Mouse (Mus musculus) stomach, embryonic 14.5 days (tissue): ENCODE results near the gene Asz1. TPM values are rescaled to one million over a fixed set of nuclear protein-coding genes. Genes with fewer than 3 reads are reported as not detected.

Experiments
- ATAC-seq: fragments of 200-750 bp; cut with Nextera tagmentation; 2 replicates; pipeline ENCODE4 v1.8.0; 2017; ENCODE audit warnings: low read depth, moderate TSS enrichment; ENCODE audit not compliant: insufficient number of reproducible peaks, insufficient read depth, low FRiP score
- H3K27ac ChIP-seq: fragments of 300-500 bp; sonication (generic); 2 replicates; pipeline ENCODE4 v1.5.1; 2014; ENCODE audit warnings: mild to moderate bottlenecking, low read length, moderate library complexity, mixed read lengths
- H3K27me3 ChIP-seq: fragments of 300-500 bp; sonication (generic); 2 replicates; pipeline ENCODE4 v1.6.1; 2014; ENCODE audit warnings: low read length, control low read depth, mixed read lengths; ENCODE audit not compliant: control insufficient read depth, insufficient read depth
- H3K36me3 ChIP-seq: fragments of 300-500 bp; sonication (generic); 2 replicates; pipeline ENCODE4 v1.6.1; 2014; ENCODE audit warnings: mild to moderate bottlenecking, control low read depth, low read length, moderate library complexity, mixed read lengths; ENCODE audit not compliant: control insufficient read depth, insufficient read depth
- H3K4me1 ChIP-seq: fragments of 300-500 bp; sonication (generic); 2 replicates; pipeline ENCODE4 v1.6.1; 2014; ENCODE audit warnings: low read length, control low read depth, mixed read lengths; ENCODE audit not compliant: control insufficient read depth, insufficient read depth
- H3K4me2 ChIP-seq: fragments of 300-500 bp; sonication (generic); replicated peaks from 2 replicates; pipeline ENCODE4 v1.6.1; 2014; ENCODE audit warnings: low read depth, low read length, control low read depth
- H3K4me3 ChIP-seq: fragments of 300-500 bp; sonication (generic); 2 replicates; pipeline ENCODE4 v1.5.1; 2014; ENCODE audit warnings: low read depth, low read length, control low read depth
- H3K9ac ChIP-seq: fragments of 300-500 bp; sonication (generic); replicated peaks from 2 replicates; pipeline ENCODE4 v1.6.1; 2014; ENCODE audit warnings: low read depth, mild to moderate bottlenecking, control low read depth, low read length, moderate library complexity, mixed read lengths
- H3K9me3 ChIP-seq: fragments of 300-500 bp; sonication (generic); 2 replicates; pipeline ENCODE4 v1.6.1; 2016; ENCODE audit warnings: low read depth, low read length, control low read depth; ENCODE audit not compliant: control insufficient read depth
- WGBS: fragments of 180-500 bp; shearing (Covaris S2); extraction: QIAGEN DNeasy Blood & Tissue Kit; methylation state at CpG from one replicate; pipeline ENCODE4 v1.1.7; 2014; 5-methylcytosine and 5-hydroxymethylcytosine counted together
- polyA plus RNA-seq: library from polyadenylated mRNA; unstranded; fragments of >200 nt; fragmentation: Nextera tagmentation; extraction: Ambion mirVana; gene quantifications from 2 replicates; pipeline ENCODE4 v1.2.1, GENCODE M21; 2014

Gene Asz1
- polyA plus RNA-seq, 1 experiment from 2014 or later: 0.14 TPM

DNA sequence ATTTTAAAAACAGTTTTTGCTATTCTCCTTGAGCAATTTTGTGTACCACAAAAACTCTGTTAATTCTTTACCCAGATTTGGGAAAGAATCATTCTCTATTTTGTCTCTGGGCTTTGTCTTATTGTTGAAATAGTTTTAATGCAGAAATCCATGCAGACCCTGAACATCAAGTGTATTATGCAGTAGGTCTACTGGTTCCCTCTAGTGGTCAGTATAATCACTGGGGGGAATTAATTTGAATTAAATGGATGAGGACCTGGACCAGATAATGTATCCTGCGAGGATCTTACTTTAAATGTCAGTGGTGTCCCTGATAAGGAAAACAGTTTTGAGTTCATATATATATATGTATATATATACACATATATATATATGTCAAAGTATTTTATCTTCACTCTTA, 30.2 kb downstream of the Asz1 start:
- no peaks in the 10 kb centered on the region for H3K4me1 ChIP-seq
- ATAC-seq: no peak
- H3K27me3 ChIP-seq: no peaks in the 10 kb centered on the region
- no peak overlapping the region for H3K4me2 ChIP-seq
- H3K4me3 ChIP-seq: no peak overlapping the region
- H3K27ac ChIP-seq: no peak overlapping the region
- no peak overlapping the region for H3K9ac ChIP-seq
- H3K36me3 ChIP-seq: no peaks in the 10 kb centered on the region
- H3K9me3 ChIP-seq: no peaks in the 10 kb centered on the region
- 27% methylated on average over 1 of the region's 1 CpGs for WGBS

DNA sequence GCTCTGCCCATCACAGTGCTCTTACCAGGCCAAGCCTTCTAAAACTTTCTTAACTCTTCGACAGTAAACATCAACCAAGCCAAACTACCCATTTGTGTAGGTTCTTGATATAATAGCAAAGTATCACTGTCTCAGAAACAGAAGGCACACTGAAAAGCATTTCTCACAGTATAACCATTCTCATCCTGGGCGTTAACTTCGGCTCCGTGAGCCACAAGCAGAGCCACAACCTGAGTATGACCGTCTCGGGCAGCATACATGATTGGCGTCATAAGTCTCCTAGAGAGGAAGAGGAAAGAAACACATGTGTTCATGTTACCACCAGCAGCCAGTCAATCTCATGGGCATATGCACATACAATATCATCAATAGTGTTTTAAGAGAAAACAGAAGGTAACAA, 31.9 kb downstream of the Asz1 start:
- no peak overlapping the region for H3K4me2 ChIP-seq
- no peak overlapping the region for H3K27ac ChIP-seq
- H3K9me3 ChIP-seq: no peaks in the 10 kb centered on the region
- H3K36me3 ChIP-seq: no peaks in the 10 kb centered on the region
- 74% methylated on average over 7 of the region's 7 CpGs for WGBS
- no peak overlapping the region for H3K4me3 ChIP-seq
- no peak overlapping the region for H3K9ac ChIP-seq
- no peaks in the 10 kb centered on the region for H3K4me1 ChIP-seq
- no peak for ATAC-seq
- no peaks in the 10 kb centered on the region for H3K27me3 ChIP-seq

DNA sequence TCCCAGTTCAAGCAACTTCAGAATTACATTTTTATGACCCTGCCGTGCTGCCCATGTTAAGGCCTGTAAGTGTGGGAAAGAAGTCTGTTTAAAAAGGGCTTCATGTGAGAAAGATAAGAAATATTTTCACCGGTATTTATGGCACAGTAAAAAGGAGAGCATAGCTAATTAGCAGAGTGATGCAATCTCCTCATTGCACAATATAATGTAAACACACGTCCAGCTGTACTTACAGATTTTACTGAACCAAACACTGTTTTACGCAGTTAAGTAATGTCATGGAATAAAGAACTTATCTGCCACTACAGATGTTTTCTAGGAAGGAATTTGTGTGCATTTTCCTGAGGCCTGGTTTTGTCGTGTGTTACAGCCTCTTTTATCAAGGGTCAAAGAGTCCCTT, 32.3 kb downstream of the Asz1 start:
- H3K9ac ChIP-seq: no peak overlapping the region
- no peaks in the 10 kb centered on the region for H3K36me3 ChIP-seq
- no peak overlapping the region for H3K27ac ChIP-seq
- no peak overlapping the region for H3K4me2 ChIP-seq
- H3K4me3 ChIP-seq: no peak overlapping the region
- no peaks in the 10 kb centered on the region for H3K9me3 ChIP-seq
- H3K4me1 ChIP-seq: no peaks in the 10 kb centered on the region
- WGBS: 27% methylated on average over 5 of the region's 5 CpGs
- H3K27me3 ChIP-seq: no peaks in the 10 kb centered on the region
- no peak for ATAC-seq

DNA sequence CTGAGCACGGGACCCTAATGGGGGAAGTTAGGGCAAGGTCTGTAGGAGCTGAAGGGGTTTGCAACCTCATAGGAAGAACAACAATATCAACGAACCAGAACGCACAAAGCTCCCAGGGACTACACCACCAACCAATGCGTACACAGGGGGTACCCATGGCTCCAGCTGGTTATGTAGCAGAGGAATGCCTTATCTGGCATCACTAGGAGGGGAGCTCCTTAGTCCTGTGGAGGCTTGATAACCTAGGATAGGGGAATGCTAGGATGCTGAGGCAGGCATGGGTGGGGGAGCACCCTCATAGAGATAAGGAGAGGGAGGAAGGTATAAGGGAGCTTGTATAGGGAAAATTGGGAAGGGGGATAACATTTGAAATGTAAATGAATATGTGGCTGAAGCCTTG, 51.0 kb downstream of the Asz1 start:
- Histone ChIP-seq H3K9me3 (no peaks in the 10 kb centered on the region), H3K9ac (no peak overlapping the region), H3K36me3 (no peaks in the 10 kb centered on the region), H3K4me3 (no peak overlapping the region), H3K27me3 (no peaks in the 10 kb centered on the region), H3K4me2 (no peak overlapping the region), H3K4me1 (no peaks in the 10 kb centered on the region), H3K27ac (no peak overlapping the region)
- no peak for ATAC-seq
- 87% methylated on average over 4 of the region's 4 CpGs for WGBS

DNA sequence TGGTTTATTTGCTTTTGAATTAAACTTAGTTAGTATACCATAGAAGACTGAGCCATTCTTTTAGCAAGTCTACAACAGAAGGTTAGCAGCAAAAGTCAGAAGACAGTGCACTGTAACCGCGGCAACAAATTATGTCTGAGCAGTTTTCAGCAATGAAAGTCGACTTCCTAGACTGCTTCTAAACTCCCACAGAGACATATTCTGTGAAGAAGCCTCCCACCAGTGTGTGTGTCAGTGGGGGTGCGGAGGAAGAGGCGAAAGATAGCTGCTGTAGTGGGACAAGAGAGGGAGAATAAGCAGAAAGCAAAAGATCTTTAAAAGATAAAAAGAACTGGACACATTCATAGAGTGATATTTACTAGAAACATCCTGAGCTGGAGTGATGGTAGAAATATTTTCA, 57.2 kb downstream of the Asz1 start:
- Histone ChIP-seq H3K27ac (no peak overlapping the region), H3K9me3 (no peaks in the 10 kb centered on the region), H3K4me3 (no peak overlapping the region), H3K36me3 (no peaks in the 10 kb centered on the region), H3K4me1 (no peaks in the 10 kb centered on the region), H3K4me2 (no peak overlapping the region), H3K9ac (no peak overlapping the region), H3K27me3 (no peaks in the 10 kb centered on the region)
- no peak for ATAC-seq
- 75% methylated on average over 5 of the region's 5 CpGs for WGBS

DNA sequence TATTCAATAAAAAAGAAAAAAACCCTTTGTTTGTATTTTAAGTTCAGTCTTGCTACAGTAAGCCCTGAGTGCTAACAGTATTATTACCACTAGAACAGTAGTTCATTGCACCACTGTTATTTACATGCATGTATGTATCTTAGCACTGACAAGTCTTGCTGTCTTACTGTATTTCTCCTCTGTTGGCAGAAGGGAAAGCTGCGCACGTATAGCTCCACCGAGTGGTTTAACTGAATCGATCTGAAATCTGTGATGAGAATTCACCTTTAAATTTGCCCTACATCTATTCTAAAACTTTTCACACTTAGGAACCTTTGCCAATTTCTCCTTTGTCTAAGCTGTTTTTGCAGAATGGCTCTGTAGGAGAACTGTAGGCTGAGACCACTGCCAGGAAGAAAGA, 64.6 kb downstream of the Asz1 start:
- no peaks in the 10 kb centered on the region for H3K27me3 ChIP-seq
- no peaks in the 10 kb centered on the region for H3K9me3 ChIP-seq
- H3K27ac ChIP-seq: no peak overlapping the region
- no peak overlapping the region for H3K4me2 ChIP-seq
- H3K36me3 ChIP-seq: no peaks in the 10 kb centered on the region
- H3K9ac ChIP-seq: no peak overlapping the region
- H3K4me3 ChIP-seq: no peak overlapping the region
- no peak for ATAC-seq
- H3K4me1 ChIP-seq: no peaks in the 10 kb centered on the region
- 78% methylated on average over 4 of the region's 4 CpGs for WGBS

DNA sequence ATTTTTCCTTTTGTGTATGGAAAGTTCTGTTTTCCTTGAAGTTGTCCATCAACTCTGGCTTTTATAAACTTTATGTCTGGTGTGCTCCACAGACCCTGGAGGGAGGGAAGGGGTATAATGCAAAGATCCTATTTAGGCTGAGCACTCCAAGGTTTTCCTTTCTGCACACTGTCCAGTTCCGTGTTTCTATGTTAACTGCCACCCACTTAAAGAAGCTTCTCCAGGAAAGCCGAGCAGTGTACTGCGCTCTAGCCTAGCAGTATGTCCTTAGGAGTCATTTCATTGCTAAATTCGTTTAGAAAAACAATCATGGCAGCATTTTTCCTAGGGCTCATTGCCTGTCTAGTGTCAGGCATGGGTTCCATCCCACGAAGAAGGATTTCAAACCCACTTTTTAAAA, 65.7 kb downstream of the Asz1 start:
- H3K9ac ChIP-seq: no peak overlapping the region
- no peaks in the 10 kb centered on the region for H3K9me3 ChIP-seq
- WGBS: 77% methylated on average over 5 of the region's 5 CpGs
- no peak for ATAC-seq
- no peak overlapping the region for H3K27ac ChIP-seq
- no peaks in the 10 kb centered on the region for H3K36me3 ChIP-seq
- no peak overlapping the region for H3K4me2 ChIP-seq
- no peaks in the 10 kb centered on the region for H3K4me1 ChIP-seq
- no peaks in the 10 kb centered on the region for H3K27me3 ChIP-seq
- no peak overlapping the region for H3K4me3 ChIP-seq

DNA sequence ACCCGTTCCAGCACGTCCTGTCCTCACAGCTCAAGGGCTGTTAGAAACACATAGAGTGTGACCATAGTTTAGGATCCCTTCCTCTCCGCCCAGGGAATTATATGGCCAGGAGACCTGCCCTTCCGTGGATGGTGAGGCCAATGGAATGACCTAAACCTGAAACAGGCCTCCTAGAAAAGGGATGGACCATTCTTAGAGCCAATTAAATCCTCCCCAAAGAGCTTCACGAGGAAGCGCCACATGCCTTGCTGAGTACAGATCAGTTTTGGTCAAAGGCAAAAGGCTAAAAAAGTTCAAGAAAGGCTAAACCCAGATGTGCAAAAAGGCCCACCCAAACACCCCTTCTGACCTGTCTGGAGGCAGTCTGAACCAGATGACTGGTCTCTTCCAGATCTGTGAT, 76.6 kb downstream of the Asz1 start:
- Histone ChIP-seq H3K4me1 (peaks cover 8% of the 10 kb centered on the region), H3K27me3 (peaks cover 17% of the 10 kb centered on the region), H3K9ac (no peak overlapping the region), H3K27ac (no peak overlapping the region), H3K36me3 (no peaks in the 10 kb centered on the region), H3K9me3 (no peaks in the 10 kb centered on the region), H3K4me3 (peak overlapping the region; percentile 46), H3K4me2 (peak overlapping the region; percentile 88)
- 30% methylated on average over 6 of the region's 6 CpGs for WGBS
- no peak for ATAC-seq

DNA sequence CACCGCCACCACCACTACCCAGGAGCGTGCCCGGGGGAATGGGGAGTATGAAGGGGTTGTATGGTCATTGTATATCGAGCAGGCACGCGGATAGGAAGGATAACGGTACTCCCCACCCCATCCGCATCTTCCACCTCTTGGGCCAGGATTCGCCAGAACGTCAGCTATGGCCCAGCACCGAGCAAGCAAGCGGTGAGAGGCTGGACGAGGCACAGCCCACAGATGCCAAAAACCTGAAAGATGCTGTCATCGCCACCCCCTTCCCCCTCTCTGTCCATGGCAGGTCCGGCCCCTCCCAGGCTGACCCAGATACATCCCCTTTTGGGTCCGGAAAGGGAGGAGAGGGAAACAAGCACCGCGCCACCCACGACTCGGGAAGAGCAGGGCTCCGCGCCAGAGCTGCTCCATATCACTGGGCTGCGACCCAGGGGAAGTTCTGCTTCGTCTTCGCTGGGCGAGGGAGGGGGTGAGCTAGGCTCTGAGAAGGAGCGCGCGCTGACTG, 77.3 kb downstream of the Asz1 start:
- peak overlapping the region; percentile 88 for H3K4me2 ChIP-seq
- 1% methylated on average over 29 of the region's 29 CpGs for WGBS
- peaks cover 17% of the 10 kb centered on the region for H3K27me3 ChIP-seq
- 0 out of 2 replicates have a peak overlapping the region, but pooled peaks have one; percentile 25 for H3K9ac ChIP-seq
- no peak overlapping the region for H3K27ac ChIP-seq
- H3K4me3 ChIP-seq: peak overlapping the region; percentile 46
- peak; percentile 59; the same call in 1 of the 2 replicates for ATAC-seq
- peaks cover 8% of the 10 kb centered on the region for H3K4me1 ChIP-seq
- no peaks in the 10 kb centered on the region for H3K9me3 ChIP-seq
- no peaks in the 10 kb centered on the region for H3K36me3 ChIP-seq
